Mouse (Mus musculus) heart, postnatal 0 days (tissue): Measurements from ENCODE around the gene Ifit2. TPM values are rescaled to one million over a fixed set of nuclear protein-coding genes. Genes with fewer than 3 reads are reported as not detected.
"Not testable (repeated sequence)": the region's sequence is repeated elsewhere in the genome, so short reads cannot be mapped to it uniquely, and the experiment has no call there.

Source experiments
- ATAC-seq: fragments of 200-750 bp; cut with Nextera tagmentation; 2 replicates; pipeline ENCODE4 v1.8.0; 2017; ENCODE audit warnings: low read depth, moderate number of reproducible peaks, moderate library complexity; ENCODE audit not compliant: insufficient read depth
- DNase-seq: peaks from one replicate; pipeline ENCODE4 v3.0.0-alpha.2; 2016; ENCODE audit warnings: low spot score
- H3K27ac ChIP-seq: fragments of 300-500 bp; sonication (generic); 2 replicates; pipeline ENCODE4 v1.5.1; 2014; ENCODE audit warnings: low read depth, mild to moderate bottlenecking
- H3K27me3 ChIP-seq: fragments of 300-500 bp; sonication (generic); 2 replicates; pipeline ENCODE4 v1.6.1; 2014; ENCODE audit warnings: low read length, mixed read lengths; ENCODE audit not compliant: control insufficient read depth, insufficient read depth
- H3K36me3 ChIP-seq: fragments of 300-500 bp; sonication (generic); replicated peaks from 2 replicates; pipeline ENCODE4 v1.6.1; 2014; ENCODE audit warnings: low read length, mixed read lengths; ENCODE audit not compliant: control insufficient read depth, insufficient read depth
- H3K4me1 ChIP-seq: fragments of 300-500 bp; sonication (generic); 2 replicates; pipeline ENCODE4 v1.6.1; 2014; ENCODE audit warnings: antibody characterized with exemption; ENCODE audit not compliant: control insufficient read depth, insufficient read depth
- H3K4me2 ChIP-seq: fragments of 300-500 bp; sonication (generic); 2 replicates; pipeline ENCODE4 v1.6.1; 2014; ENCODE audit warnings: low read depth, mild to moderate bottlenecking, low read length, moderate library complexity
- H3K4me3 ChIP-seq: fragments of 300-500 bp; sonication (generic); 2 replicates; pipeline ENCODE4 v1.5.1; 2014; ENCODE audit warnings: low read depth, low read length
- H3K9ac ChIP-seq: fragments of 300-500 bp; sonication (generic); replicated peaks from 2 replicates; pipeline ENCODE4 v1.6.1; 2014; ENCODE audit warnings: low read depth, low read length, mixed read lengths
- H3K9me3 ChIP-seq: fragments of 300-500 bp; sonication (generic); replicated peaks from 2 replicates; pipeline ENCODE4 v1.6.1; 2016; ENCODE audit warnings: low read length; ENCODE audit not compliant: control insufficient read depth
- CTCF ChIP-seq: IDR thresholded peaks from 2 replicates; pipeline ENCODE4 v1.5.1; 2016; ENCODE audit warnings: antibody characterized with exemption, control low read depth, low read depth
- EP300 ChIP-seq: IDR thresholded peaks from 2 replicates; pipeline ENCODE4 v1.6.1; 2016; ENCODE audit warnings: antibody characterized with exemption, low read depth
- WGBS: fragments of 180-500 bp; shearing (Covaris S2); extraction: QIAGEN DNeasy Blood & Tissue Kit; methylation state at CpG from one replicate; pipeline ENCODE4 v1.1.7; 2014; 5-methylcytosine and 5-hydroxymethylcytosine counted together
- polyA plus RNA-seq: library from polyadenylated mRNA; unstranded; fragments of >200 nt; fragmentation: Nextera tagmentation; extraction: Ambion mirVana; gene quantifications from 2 replicates; pipeline ENCODE4 v1.2.1, GENCODE M21; 2015
- total RNA-seq: library from RNA; depleted of rRNA; stranded (reverse); fragments of >200 nt; gene quantifications from 2 replicates; pipeline ENCODE4 v1.2.3, GENCODE M21; 2014; ENCODE audit warnings: low replicate concordance

The Ifit2 gene
- total and polyA plus RNA-seq, 2 experiments from 2014 or later, result 4.6 to 9.1 TPM

GRCm38 (mm10) chr19:34569896-34570476 is 19.5 kb downstream of the Ifit2 start:
- Histone ChIP-seq H3K4me2 (no peak overlapping the region), H3K36me3 (peaks cover 18% of the 10 kb centered on the region; the same call in 1 of the 2 replicates), H3K4me3 (no peak overlapping the region), H3K9me3 (no peaks in the 10 kb centered on the region), H3K27me3 (no peaks in the 10 kb centered on the region), H3K4me1 (peaks cover 6% of the 10 kb centered on the region; the same call in 1 of the 2 replicates), H3K27ac (peak overlapping the region; percentile 37), H3K9ac (no peak overlapping the region)
- ATAC-seq (peak; percentile 67; the same call in 1 of the 2 replicates), DNase-seq (peak; percentile 46)
- 55% methylated on average over 4 of the region's 4 CpGs for WGBS
- no peak for TF ChIP-seq CTCF
- no peak for TF ChIP-seq EP300

GRCm38 (mm10) chr19:34571080-34571479 is 20.6 kb downstream of the Ifit2 start:
- ATAC-seq, result no peak
- H3K36me3 ChIP-seq, result peaks cover 18% of the 10 kb centered on the region; the same call in 1 of the 2 replicates
- peaks cover 6% of the 10 kb centered on the region; the same call in 1 of the 2 replicates for H3K4me1 ChIP-seq
- H3K27me3 ChIP-seq, result no peaks in the 10 kb centered on the region
- H3K4me3 ChIP-seq, result no peak overlapping the region
- TF ChIP-seq EP300 (no peak), CTCF (no peak)
- no peak overlapping the region for H3K27ac ChIP-seq
- no peaks in the 10 kb centered on the region for H3K9me3 ChIP-seq
- no peak overlapping the region for H3K4me2 ChIP-seq
- no peak overlapping the region for H3K9ac ChIP-seq
- DNase-seq, result no peak
- WGBS, result 94% methylated on average over 1 of the region's 1 CpGs

- WGBS, result 91% methylated on average over 5 of the region's 5 CpGs
Measured at GRCm38 (mm10) chr19:34573650-34574049, 23.2 kb downstream of the Ifit2 start.

GRCm38 (mm10) chr19:34577121-34577520 is 26.6 kb downstream of the Ifit2 start:
- ATAC-seq (no peak), DNase-seq (no peak)
- Histone ChIP-seq H3K27me3 (no peaks in the 10 kb centered on the region), H3K4me3 (no peak overlapping the region), H3K9me3 (no peaks in the 10 kb centered on the region), H3K9ac (no peak overlapping the region), H3K4me2 (no peak overlapping the region), H3K36me3 (peaks cover 18% of the 10 kb centered on the region; the same call in 1 of the 2 replicates), H3K27ac (no peak overlapping the region), H3K4me1 (no peaks in the 10 kb centered on the region)
- TF ChIP-seq EP300 (no peak), CTCF (no peak)
- 56% methylated on average over 1 of the region's 1 CpGs for WGBS

More at GRCm38 (mm10) chr19:34573650-34574049, 23.2 kb downstream of the Ifit2 start:
- no peak for DNase-seq
- Histone ChIP-seq H3K9ac (no peak overlapping the region), H3K9me3 (no peaks in the 10 kb centered on the region), H3K36me3 (peaks cover 18% of the 10 kb centered on the region; the same call in 1 of the 2 replicates), H3K4me2 (no peak overlapping the region), H3K4me3 (no peak overlapping the region), H3K27me3 (no peaks in the 10 kb centered on the region), H3K27ac (no peak overlapping the region), H3K4me1 (peaks cover 6% of the 10 kb centered on the region; the same call in 1 of the 2 replicates)
- TF ChIP-seq CTCF, result no peak
- ATAC-seq, result no peak

- WGBS, result 63% methylated on average over 2 of the region's 2 CpGs
- not testable (repeated sequence) for H3K4me1 ChIP-seq, ATAC-seq, H3K36me3 ChIP-seq, H3K9ac ChIP-seq, H3K27me3 ChIP-seq, H3K4me3 ChIP-seq, H3K4me2 ChIP-seq, DNase-seq, H3K9me3 ChIP-seq
- H3K27ac ChIP-seq, result peak overlapping the region; percentile 51; the same call in 1 of the 2 replicates
Measured at GRCm38 (mm10) chr19:34582696-34583095, 32.2 kb downstream of the Ifit2 start.

- ATAC-seq, result peak; percentile 83
- peak within 1 kb of the TSS; percentile 51; the same call in 1 of the 2 replicates for H3K27ac ChIP-seq
Measured at GRCm38 (mm10) chr19:34583126-34583766, 32.8 kb downstream of the Ifit2 start, which contains the start of gene Ifit3. Ifit3 (plus strand) TSS chr19:34583531.

GRCm38 (mm10) chr19:34585740-34586458 is 35.4 kb downstream of the Ifit2 start:
- not testable (repeated sequence) for H3K4me2 ChIP-seq, DNase-seq, H3K4me3 ChIP-seq, H3K36me3 ChIP-seq, H3K9me3 ChIP-seq, H3K9ac ChIP-seq, ATAC-seq, H3K27me3 ChIP-seq, H3K4me1 ChIP-seq, H3K27ac ChIP-seq
- WGBS, result 69% methylated on average over 5 of the region's 5 CpGs

More at GRCm38 (mm10) chr19:34583126-34583766, 32.8 kb downstream of the Ifit2 start, which contains the start of gene Ifit3:
- not testable (repeated sequence) for H3K4me1 ChIP-seq, H3K4me2 ChIP-seq, H3K36me3 ChIP-seq, H3K9me3 ChIP-seq, H3K4me3 ChIP-seq, H3K27me3 ChIP-seq, DNase-seq, H3K9ac ChIP-seq
- 23% methylated on average over 2 of the region's 2 CpGs for WGBS
